Mouse (Mus musculus) MEL-GATA-1-ER (cell line): Measurements from ENCODE around the gene Gm20388.

Source experiments
- DNase-seq: peaks from one replicate; pipeline ENCODE4 v3.0.0-alpha.2; 2012; ENCODE audit warnings: low read depth; ENCODE audit errors: extremely low read depth

Gene Gm20388

DNA sequence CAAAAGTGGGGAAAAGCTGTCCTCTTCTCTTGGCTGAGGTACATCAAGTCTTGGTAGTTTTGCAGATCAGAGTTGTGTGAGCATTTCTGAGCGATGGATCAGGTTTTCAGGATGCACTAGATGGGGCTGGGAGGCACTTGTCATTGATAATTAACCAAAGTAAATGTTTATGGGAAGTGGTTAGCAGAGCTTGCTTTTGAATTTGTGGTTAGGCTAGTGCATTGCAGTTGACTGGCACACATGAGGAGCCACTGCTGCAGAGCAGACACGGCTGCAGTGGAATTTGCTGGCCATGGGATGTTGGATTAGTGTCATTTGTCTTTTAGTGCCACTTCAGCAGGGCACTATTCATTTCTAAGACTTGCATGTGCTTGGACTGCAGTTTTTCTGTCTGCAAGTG lies 3.5 kb downstream of the Gm20388 start:
- no peak for DNase-seq

GRCm38 (mm10) chr8:119915298-119915697 lies 4.7 kb downstream of the Gm20388 start:
- DNase-seq = no peak

GRCm38 (mm10) chr8:119916237-119916892 lies 5.7 kb downstream of the Gm20388 start:
- DNase-seq = no peak

GRCm38 (mm10) chr8:119917415-119917814 lies 6.8 kb downstream of the Gm20388 start:
- no peak for DNase-seq

DNA sequence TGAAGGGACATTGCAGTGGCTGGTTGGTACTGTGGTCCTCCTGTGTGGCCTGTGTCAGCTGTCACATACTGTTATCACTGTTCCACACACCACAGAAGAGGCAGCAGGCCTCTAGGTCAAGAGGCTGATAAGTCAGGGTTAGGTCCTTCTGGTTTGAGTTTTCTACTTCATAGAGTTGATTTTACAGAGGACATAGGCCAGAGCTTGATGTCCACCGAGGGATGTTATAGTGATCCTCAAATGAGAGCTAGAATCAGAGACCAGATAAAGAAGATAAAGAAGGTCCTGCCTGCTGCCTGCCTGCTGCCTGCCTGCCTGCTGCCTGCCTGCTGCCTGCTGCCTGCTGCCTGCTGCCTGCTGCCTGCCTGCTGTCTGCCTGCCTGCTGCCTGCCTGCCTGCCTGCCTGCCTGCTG lies 7.5 kb downstream of the Gm20388 start:
- no peak for DNase-seq

- DNase-seq = no peak
Observed at GRCm38 (mm10) chr8:119923259-119923658, 12.6 kb downstream of the Gm20388 start.

GRCm38 (mm10) chr8:119925428-119925827 lies 14.8 kb downstream of the Gm20388 start:
- DNase-seq = no peak

GRCm38 (mm10) chr8:119926474-119926873 lies 15.8 kb downstream of the Gm20388 start:
- no peak for DNase-seq

- no peak for DNase-seq
Observed at GRCm38 (mm10) chr8:119927422-119928092, 16.9 kb downstream of the Gm20388 start.

DNA sequence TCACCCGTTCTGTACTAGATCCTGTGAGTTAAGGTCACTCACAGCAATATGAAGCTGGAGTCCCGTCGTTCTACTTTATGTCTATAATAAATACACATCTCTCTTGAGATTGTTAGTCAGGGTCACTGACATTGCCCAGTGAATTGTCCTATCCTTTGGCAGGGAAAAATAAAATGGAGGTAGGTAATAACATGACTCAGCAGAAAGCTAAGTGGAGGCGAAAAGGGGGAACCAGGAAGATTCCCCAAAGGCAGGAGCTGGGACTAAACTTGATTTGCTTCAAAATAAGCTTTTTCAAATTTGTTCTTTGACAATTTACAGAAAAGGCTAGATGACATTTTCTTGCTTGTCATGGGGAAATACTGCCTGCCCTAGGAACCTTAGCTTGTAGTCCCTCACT lies 20.7 kb downstream of the Gm20388 start:
- DNase-seq = no peak

GRCm38 (mm10) chr8:119933681-119934080 lies 23.0 kb downstream of the Gm20388 start:
- DNase-seq = no peak

DNA sequence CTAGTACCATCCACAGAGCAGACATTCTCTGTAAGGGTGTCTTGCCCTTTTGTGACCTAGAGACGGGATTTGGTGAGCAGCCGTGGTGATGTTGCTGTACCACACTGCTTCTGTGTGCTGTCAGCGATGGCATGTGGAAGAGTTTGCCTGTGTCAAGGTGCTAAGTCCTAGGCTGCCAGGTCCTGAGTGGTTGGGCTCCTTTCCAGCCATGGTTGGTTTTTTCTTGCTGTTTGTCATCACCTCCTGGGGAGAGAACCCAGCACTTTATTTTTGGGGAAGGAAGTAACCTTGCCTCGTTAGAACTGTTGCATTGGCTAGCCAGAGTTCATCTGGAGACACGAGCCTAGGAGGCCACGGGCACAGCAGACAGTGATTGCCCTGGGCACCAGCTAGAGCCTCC lies 24.9 kb downstream of the Gm20388 start:
- DNase-seq = no peak

GRCm38 (mm10) chr8:119938481-119938880 lies 27.8 kb downstream of the Gm20388 start:
- DNase-seq = no peak

- DNase-seq = no peak
Observed at GRCm38 (mm10) chr8:119939336-119939735, 28.7 kb downstream of the Gm20388 start.

DNA sequence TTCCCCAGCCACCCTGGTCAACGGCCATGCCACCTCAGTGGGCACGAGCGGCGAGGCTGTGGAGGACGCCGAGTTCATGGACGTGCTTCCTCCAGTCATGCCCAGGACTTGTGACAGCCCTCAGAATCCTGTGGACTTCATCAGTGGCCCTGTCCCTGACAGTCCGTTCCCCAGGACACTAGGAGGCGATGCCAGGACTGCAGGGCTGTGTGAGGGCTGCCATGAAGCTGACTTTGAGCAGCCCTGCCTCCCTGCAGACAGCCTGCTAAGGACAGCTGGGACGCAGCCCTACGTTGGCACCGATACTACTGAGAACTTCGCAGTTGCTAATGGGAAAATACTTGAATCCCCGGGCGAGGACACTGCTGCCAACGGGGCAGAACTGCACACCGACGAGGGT lies 30.8 kb downstream of the Gm20388 start:
- DNase-seq = no peak

GRCm38 (mm10) chr8:119943616-119944015 lies 33.0 kb downstream of the Gm20388 start:
- DNase-seq = no peak

GRCm38 (mm10) chr8:119944096-119944811 lies 33.6 kb downstream of the Gm20388 start:
- DNase-seq = peak; percentile 37

- no peak for DNase-seq
Observed at GRCm38 (mm10) chr8:119946326-119946865, 35.8 kb downstream of the Gm20388 start.

- DNase-seq = no peak
Observed at GRCm38 (mm10) chr8:119947653-119948052, 37.0 kb downstream of the Gm20388 start.

GRCm38 (mm10) chr8:119948340-119948739 lies 37.7 kb downstream of the Gm20388 start:
- no peak for DNase-seq

DNA sequence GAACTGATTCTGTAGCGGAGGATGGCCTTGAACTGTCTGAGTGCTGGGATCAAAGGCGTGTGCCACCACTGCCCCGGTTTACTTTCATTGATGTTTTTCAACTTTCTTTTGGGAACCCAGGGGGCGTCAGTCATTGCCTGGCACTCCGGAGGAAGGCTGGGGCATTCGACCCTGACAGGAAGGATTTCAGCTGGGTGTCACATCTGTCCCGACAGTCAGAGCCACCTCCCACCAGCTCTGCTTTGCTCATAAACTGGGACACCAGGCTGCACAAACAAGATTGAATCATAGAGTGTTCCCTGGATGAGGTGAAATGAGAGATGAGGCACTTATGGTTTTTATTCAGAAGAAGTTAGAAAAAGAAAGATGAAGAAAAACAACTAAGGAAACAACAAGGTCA lies 41.6 kb downstream of the Gm20388 start:
- no peak for DNase-seq

DNA sequence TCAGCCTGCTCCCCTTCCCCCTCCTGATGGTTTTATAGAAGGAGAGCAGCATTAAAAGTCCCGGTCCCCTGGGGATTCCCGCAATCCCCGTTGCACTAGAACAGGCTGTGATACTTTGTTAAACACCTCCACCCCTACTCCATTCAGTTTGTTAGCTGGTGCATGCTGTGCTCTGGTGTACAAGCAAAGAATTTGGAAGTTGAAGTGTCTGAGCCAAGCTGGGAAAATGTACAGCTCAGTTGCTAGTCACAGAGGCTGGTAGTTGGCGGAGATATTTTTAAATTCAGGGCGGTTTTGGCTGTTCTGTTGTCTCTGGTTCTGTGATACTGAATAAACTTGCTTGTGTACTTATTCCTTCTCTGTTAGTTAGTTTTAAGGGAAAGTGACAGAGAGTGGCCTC lies 42.1 kb downstream of the Gm20388 start:
- no peak for DNase-seq
